Mouse (Mus musculus) neural tube, embryonic 13.5 days (tissue): ENCODE data around the gene Hcn1. TPM values are rescaled to one million over a fixed set of nuclear protein-coding genes. Genes with fewer than 3 reads are reported as not detected.
"Not testable (repeated sequence)": the region's sequence is repeated elsewhere in the genome, so short reads cannot be mapped to it uniquely, and the experiment has no call there.

Source experiments
- ATAC-seq: fragments of 200-750 bp; cut with Nextera tagmentation; 2 replicates; pipeline ENCODE4 v1.8.0; 2017; ENCODE audit warnings: low read depth, mild to moderate bottlenecking, moderate TSS enrichment, moderate library complexity
- H3K27ac ChIP-seq: fragments of 300-500 bp; sonication (generic); replicated peaks from 2 replicates; pipeline ENCODE4 v1.5.1; 2015; ENCODE audit warnings: moderate library complexity, mild to moderate bottlenecking, inconsistent platforms
- H3K27me3 ChIP-seq: fragments of 300-500 bp; sonication (generic); 2 replicates; pipeline ENCODE4 v1.6.1; 2015; ENCODE audit warnings: mild to moderate bottlenecking, inconsistent platforms
- H3K36me3 ChIP-seq: fragments of 300-500 bp; sonication (generic); 2 replicates; pipeline ENCODE4 v1.6.1; 2015; ENCODE audit warnings: mild to moderate bottlenecking, inconsistent platforms
- H3K4me1 ChIP-seq: fragments of 300-500 bp; sonication (generic); replicated peaks from 2 replicates; pipeline ENCODE4 v1.6.1; 2015; ENCODE audit warnings: inconsistent platforms
- H3K4me2 ChIP-seq: fragments of 300-500 bp; sonication (generic); 2 replicates; pipeline ENCODE4 v1.6.1; 2015; ENCODE audit warnings: inconsistent platforms, mild to moderate bottlenecking, moderate library complexity
- H3K4me3 ChIP-seq: fragments of 300-500 bp; sonication (generic); 2 replicates; pipeline ENCODE4 v1.5.1; 2015; ENCODE audit warnings: mild to moderate bottlenecking, inconsistent platforms
- H3K9ac ChIP-seq: fragments of 300-500 bp; sonication (generic); 2 replicates; pipeline ENCODE4 v1.6.1; 2015; ENCODE audit warnings: moderate library complexity, mild to moderate bottlenecking, inconsistent platforms
- H3K9me3 ChIP-seq: fragments of 300-500 bp; sonication (generic); 2 replicates; pipeline ENCODE4 v1.6.1; 2016; ENCODE audit warnings: inconsistent platforms
- WGBS: fragments of 180-500 bp; shearing (Covaris S2); methylation state at CpG from one replicate; pipeline ENCODE4 v1.1.7; 2015; 5-methylcytosine and 5-hydroxymethylcytosine counted together
- polyA plus RNA-seq: library from polyadenylated mRNA; unstranded; fragments of >200 nt; fragmentation: Nextera tagmentation; extraction: Ambion mirVana; gene quantifications from 2 replicates; pipeline ENCODE4 v1.2.1, GENCODE M21; 2015

The Hcn1 gene
- polyA plus RNA-seq, 1 experiment from 2014 or later = 0.54 TPM

DNA sequence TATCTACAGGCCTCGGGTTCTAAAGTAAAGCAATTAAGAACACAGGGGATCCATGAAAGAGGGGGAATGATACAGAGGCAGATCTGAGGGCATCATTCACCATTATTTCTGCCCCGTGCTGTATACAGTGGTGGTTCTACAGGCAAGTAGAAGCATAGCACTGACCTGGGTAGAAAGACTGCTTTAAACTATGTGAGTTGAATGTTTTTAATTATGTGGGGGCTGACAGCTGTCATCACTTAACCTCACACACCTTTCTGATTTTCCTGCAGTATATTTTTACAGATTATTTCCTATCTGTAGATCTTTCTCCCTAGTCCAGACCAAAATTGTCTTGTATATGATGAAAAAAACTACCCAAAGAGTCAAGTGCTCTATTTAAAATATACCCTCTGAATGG is 382.2 kb downstream of the Hcn1 start:
- Histone ChIP-seq H3K27ac (no peak overlapping the region), H3K4me3 (no peak overlapping the region), H3K27me3 (no peaks in the 10 kb centered on the region), H3K36me3 (no peaks in the 10 kb centered on the region), H3K4me2 (no peak overlapping the region), H3K9me3 (no peaks in the 10 kb centered on the region), H3K9ac (no peak overlapping the region), H3K4me1 (no peaks in the 10 kb centered on the region)
- 75% methylated on average over 2 of the region's 2 CpGs for WGBS
- no peak for ATAC-seq

DNA sequence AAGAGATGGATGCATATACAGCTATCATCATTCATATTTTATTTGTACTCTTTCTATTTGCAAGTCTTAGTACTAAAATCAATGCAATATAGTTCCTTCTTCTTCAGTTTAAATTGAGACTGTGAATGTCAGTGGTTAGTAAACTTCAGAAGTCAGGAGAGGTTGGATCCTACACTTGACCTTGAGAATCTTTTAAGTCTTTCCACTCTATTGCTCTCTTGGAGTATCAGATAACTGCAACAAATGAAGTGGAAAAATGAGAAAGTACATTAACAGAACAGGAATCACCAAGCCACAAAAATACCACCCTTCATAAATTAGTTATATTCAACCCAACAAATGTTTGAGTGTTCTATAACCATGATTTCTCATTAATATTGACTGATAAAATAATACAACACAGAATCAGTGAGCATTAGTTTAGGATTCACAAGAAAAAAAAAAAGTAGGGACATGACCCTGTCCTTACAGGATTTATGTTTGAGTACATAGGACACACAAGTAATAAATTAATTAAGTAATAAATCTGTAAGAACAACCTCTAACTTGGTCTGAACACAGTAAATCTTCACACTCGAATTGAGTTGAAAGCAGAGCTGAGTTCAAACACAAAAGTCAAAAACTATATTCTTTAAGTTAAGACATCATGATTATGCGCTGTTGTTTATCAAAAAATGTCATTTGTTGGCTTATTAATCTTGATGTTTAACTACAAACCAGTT is 397.8 kb downstream of the Hcn1 start:
- Histone ChIP-seq H3K4me3 (no peak overlapping the region), H3K36me3 (no peaks in the 10 kb centered on the region), H3K27me3 (no peaks in the 10 kb centered on the region), H3K4me2 (no peak overlapping the region), H3K9ac (no peak overlapping the region), H3K4me1 (no peaks in the 10 kb centered on the region), H3K9me3 (no peaks in the 10 kb centered on the region), H3K27ac (no peak overlapping the region)
- ATAC-seq = no peak
- 68% methylated on average over 2 of the region's 2 CpGs for WGBS

DNA sequence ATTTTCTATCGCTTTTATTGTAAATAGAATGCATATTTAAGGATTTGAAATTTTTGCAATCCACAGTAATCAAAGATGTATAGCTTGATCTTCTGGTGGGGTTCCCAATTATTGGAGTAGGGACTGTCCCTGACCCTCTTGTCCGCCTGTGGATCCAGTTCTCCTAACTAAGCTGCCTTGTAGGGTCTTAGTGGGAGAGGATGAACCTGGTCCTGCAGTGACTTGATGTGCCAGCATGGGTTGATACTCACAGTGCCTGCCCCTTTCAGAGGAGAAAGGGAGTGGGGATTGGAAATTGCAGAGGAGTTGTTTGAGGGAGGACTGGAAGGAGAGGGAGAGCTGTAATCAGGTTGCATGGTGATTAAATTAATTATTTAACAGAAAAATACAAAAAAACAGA is 398.4 kb downstream of the Hcn1 start:
- 81% methylated on average over 2 of the region's 2 CpGs for WGBS
- H3K27ac ChIP-seq = no peak overlapping the region
- no peaks in the 10 kb centered on the region for H3K36me3 ChIP-seq
- H3K9ac ChIP-seq = no peak overlapping the region
- ATAC-seq = no peak
- no peaks in the 10 kb centered on the region for H3K4me1 ChIP-seq
- no peak overlapping the region for H3K4me3 ChIP-seq
- H3K9me3 ChIP-seq = no peaks in the 10 kb centered on the region
- no peak overlapping the region for H3K4me2 ChIP-seq
- H3K27me3 ChIP-seq = no peaks in the 10 kb centered on the region

DNA sequence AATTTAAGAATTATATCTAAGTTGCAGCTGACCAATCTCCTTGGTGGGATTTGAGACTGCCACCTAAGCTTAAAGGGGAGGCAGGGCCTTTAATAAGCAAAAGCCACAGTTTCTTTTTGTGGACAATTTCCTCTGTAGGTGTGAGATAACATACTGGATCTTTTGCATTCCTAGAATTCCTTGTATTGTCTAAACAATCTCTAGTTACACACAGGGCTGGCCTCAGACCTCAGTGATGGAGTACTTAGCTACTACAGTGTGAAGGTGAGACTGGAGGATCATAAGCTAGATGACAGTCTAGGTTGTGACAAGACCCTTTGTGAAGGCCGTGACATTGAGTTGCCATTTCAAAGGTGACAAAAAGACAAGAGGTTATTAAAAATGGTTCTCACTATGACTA is 419.1 kb downstream of the Hcn1 start:
- no peaks in the 10 kb centered on the region for H3K36me3 ChIP-seq
- H3K9ac ChIP-seq = no peak overlapping the region
- H3K27ac ChIP-seq = no peak overlapping the region
- no peak overlapping the region for H3K4me3 ChIP-seq
- ATAC-seq = no peak
- no peaks in the 10 kb centered on the region for H3K4me1 ChIP-seq
- H3K4me2 ChIP-seq = no peak overlapping the region
- no peaks in the 10 kb centered on the region for H3K9me3 ChIP-seq
- H3K27me3 ChIP-seq = no peaks in the 10 kb centered on the region
- 83% methylated on average over 1 of the region's 1 CpGs for WGBS

DNA sequence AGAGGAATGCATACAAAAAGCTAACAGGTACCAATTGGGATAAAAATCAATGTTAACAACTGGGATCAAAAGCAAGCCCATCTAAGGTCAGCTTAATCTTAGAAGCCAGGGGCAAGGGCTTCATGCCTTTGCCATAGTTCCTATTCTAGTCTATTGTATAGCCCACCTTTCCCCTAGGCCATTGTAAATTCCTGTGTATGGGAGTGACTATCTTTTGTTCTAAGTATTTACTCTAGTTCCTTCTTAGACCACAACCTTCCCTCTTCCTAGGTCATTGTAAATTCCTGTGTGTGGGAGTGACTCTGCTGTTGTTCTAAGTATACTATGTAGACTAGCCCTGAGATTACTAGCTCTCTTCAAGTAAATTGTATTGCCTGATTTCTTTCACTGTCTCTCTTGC is 420.8 kb downstream of the Hcn1 start:
- ATAC-seq, H3K4me1 ChIP-seq, H3K4me3 ChIP-seq, H3K36me3 ChIP-seq, H3K27ac ChIP-seq, H3K9me3 ChIP-seq, H3K4me2 ChIP-seq, H3K27me3 ChIP-seq, H3K9ac ChIP-seq: not testable (repeated sequence)

DNA sequence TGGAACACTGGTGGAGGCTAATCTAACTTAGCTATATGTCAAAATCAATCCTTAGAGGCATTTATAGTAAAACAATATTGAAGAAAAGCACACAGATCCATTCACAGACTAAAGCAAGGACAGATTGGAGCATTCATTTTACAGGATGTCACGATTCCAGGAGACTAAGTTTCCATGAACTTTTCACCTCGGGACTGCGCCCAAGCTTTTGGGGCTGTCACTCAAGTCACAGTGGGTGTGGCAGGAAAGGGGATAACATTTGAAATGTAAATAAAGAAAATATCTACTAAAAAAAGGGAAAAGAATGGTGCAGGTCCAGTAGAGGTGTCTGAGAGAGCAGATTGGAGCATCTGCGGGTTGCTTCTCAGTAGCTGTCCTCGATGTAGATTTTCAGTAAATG is 421.3 kb downstream of the Hcn1 start:
- 85% methylated on average over 5 of the region's 5 CpGs for WGBS
- Histone ChIP-seq H3K27me3 (no peaks in the 10 kb centered on the region), H3K9me3 (no peaks in the 10 kb centered on the region), H3K36me3 (no peaks in the 10 kb centered on the region), H3K4me3 (no peak overlapping the region), H3K4me2 (no peak overlapping the region), H3K27ac (no peak overlapping the region), H3K9ac (no peak overlapping the region), H3K4me1 (no peaks in the 10 kb centered on the region)
- no peak for ATAC-seq

DNA sequence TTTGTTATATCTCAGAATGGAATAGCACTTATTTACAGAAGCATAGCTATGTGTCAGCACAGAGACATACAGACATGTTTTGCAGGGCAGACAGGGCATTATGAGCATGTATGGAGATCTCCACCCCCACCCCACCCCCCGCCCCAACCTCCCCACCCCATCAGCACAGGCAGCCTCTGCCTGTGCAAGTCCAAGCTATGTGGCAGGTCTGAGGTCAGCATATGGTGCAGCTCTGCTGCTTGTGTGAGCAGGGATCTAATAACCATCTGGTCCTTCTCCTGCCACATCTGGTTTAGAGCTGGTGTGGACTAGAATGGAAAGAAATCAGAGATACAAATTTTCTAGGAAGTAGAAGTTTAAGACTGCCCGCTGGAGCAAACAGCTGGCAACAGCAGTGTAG is 424.4 kb downstream of the Hcn1 start:
- no peaks in the 10 kb centered on the region for H3K9me3 ChIP-seq
- WGBS = 71% methylated on average over 2 of the region's 2 CpGs
- H3K4me1 ChIP-seq = no peaks in the 10 kb centered on the region
- H3K27ac ChIP-seq = no peak overlapping the region
- no peak for ATAC-seq
- H3K27me3 ChIP-seq = no peaks in the 10 kb centered on the region
- H3K4me2 ChIP-seq = no peak overlapping the region
- no peaks in the 10 kb centered on the region for H3K36me3 ChIP-seq
- H3K4me3 ChIP-seq = no peak overlapping the region
- H3K9ac ChIP-seq = no peak overlapping the region

DNA sequence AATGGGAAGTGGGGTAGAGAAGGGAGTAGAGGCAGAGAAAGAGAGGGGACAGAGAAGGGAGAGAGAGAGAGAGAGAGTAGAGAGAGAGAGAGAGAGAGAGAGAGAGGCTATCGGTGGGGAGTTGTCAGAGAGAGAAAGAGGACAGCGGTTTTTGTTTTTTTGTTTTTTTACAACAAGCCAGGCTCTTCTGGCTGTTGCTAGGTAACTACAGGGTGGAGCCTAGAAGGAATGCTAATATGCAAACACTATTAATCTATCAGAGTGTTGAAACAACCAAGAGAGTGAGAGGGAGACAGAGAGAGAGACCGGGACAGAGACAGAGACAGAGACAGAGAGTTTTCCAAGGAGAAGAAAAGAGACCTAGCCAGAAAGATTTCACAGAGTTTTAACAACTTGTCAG is 425.7 kb downstream of the Hcn1 start:
- no peak for ATAC-seq
- no peaks in the 10 kb centered on the region for H3K9me3 ChIP-seq
- WGBS = 27% methylated on average over 3 of the region's 3 CpGs

DNA sequence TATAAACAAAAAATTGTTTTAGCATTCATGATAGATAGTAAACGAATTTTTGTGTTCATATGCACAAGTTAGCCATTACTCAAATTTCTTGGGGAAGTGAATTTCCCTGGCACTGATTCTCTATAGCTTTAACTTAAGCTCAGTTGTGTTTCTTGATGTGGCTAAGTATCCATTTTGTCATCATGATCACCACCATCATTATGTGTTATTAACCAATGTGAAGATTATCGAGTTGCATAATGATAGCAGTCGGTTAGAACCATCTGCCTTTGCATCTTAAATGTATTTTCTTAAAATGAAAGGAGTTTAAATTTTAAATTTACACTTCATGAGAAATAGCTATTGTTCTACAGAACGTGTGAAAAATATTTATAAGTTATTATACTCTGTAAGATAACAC is 426.5 kb downstream of the Hcn1 start:
- Histone ChIP-seq H3K27me3 (no peaks in the 10 kb centered on the region), H3K4me3 (no peak overlapping the region), H3K9ac (no peak overlapping the region), H3K9me3 (no peaks in the 10 kb centered on the region), H3K4me2 (no peak overlapping the region), H3K36me3 (no peaks in the 10 kb centered on the region), H3K27ac (no peak overlapping the region), H3K4me1 (no peaks in the 10 kb centered on the region)
- WGBS = 78% methylated on average over 4 of the region's 4 CpGs
- ATAC-seq = no peak

More for the DNA sequence above, 425.7 kb downstream of the Hcn1 start:
- no peaks in the 10 kb centered on the region for H3K36me3 ChIP-seq
- H3K27me3 ChIP-seq = no peaks in the 10 kb centered on the region
- H3K4me2 ChIP-seq = no peak overlapping the region
- H3K4me3 ChIP-seq = no peak overlapping the region
- no peak overlapping the region for H3K27ac ChIP-seq
- H3K4me1 ChIP-seq = no peaks in the 10 kb centered on the region
- no peak overlapping the region for H3K9ac ChIP-seq

DNA sequence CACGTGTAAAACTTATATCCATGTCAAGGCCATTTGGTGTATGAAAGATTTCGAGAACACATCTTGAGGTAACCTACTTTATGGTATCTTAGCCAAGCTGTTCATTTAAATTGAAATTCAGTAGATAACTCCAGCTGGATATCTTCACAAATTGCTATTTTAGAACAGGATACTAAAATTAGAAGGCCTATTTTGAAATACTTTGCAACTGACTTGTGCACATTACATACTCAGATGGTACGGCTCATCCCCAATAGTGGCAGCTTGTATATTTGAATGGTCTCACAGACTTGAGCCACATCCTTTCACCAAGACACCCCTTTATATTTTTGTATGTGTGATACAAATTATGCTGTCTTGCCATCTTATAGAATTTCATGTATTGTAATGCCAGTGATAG is 427.5 kb downstream of the Hcn1 start:
- Histone ChIP-seq H3K9me3 (no peaks in the 10 kb centered on the region), H3K4me2 (no peak overlapping the region), H3K4me1 (no peaks in the 10 kb centered on the region), H3K9ac (no peak overlapping the region), H3K27ac (no peak overlapping the region), H3K27me3 (no peaks in the 10 kb centered on the region), H3K36me3 (no peaks in the 10 kb centered on the region), H3K4me3 (no peak overlapping the region)
- 82% methylated on average over 3 of the region's 3 CpGs for WGBS
- ATAC-seq = no peak

DNA sequence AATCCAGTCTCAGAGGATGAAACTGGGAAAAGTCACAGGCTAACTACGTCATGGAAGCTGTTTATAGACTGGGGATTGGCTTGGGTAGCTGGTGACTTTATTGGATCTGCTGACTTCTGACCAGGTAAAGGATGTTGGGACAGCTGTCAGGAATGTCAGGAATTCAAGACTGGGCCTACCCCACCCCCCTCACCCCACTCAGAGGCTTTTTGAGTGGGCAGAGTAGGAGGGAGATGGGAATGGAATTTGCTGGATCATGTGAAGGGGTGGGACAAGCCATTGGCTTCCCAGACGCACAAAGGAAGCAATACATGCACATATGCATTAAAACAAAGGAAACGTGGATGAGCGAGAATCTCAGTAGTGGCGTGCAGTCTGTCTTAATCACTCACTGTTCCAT is 433.5 kb downstream of the Hcn1 start:
- Histone ChIP-seq H3K27me3 (no peaks in the 10 kb centered on the region), H3K9me3 (no peaks in the 10 kb centered on the region), H3K4me2 (no peak overlapping the region), H3K9ac (no peak overlapping the region), H3K4me3 (no peak overlapping the region), H3K36me3 (no peaks in the 10 kb centered on the region), H3K27ac (no peak overlapping the region), H3K4me1 (no peaks in the 10 kb centered on the region)
- ATAC-seq = no peak
- WGBS = 78% methylated on average over 5 of the region's 5 CpGs
